Mouse (Mus musculus) ES-Bruce4 (cell line): ENCODE results near the gene Bzw2.
"Not testable (repeated sequence)": the region's sequence is repeated elsewhere in the genome, so short reads cannot be mapped to it uniquely, and the experiment has no call there.

Source experiments
- CTCF ChIP-seq: IDR thresholded peaks from one replicate; pipeline ENCODE4 v1.8.1; 2011; ENCODE audit warnings: low read depth, low read length
- POLR2A ChIP-seq: IDR thresholded peaks from one replicate; pipeline ENCODE4 v1.8.1; 2011; ENCODE audit warnings: low read length; ENCODE audit not compliant: insufficient read depth

DNA sequence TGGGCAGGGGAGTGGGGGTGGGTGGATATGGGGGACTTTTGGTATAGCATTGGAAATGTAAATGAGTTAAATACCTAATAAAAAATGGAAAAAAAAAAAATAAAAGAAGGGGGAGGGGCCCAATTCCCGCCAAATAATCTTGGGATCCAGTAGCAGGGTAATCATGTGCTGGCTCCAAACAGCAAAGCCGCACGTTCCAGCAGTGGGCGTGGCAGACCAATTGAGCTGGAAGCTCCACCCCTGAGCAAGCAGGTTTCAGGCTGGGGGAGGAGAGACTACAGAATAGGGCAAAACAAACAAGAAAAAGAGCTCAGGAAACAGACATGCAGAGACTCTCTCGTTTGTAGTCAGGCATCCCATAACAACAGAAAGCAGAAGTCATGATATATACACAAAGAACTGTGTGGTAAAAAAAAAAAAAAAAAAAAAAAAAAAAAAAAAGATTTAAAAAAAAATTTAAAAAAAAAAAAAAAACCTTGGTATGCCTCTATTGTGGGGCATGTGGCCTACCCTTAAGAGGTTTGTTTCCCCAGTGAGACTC, 47.8 kb upstream of the Bzw2 start:
- not testable (repeated sequence) for TF ChIP-seq CTCF, POLR2A
